Mouse (Mus musculus) effector memory CD4-positive, alpha-beta T cell, adult 5 months (primary cell): ENCODE results near the gene Fbp2. TPM values are rescaled to one million over a fixed set of nuclear protein-coding genes. Genes with fewer than 3 reads are reported as not detected.

Source experiments
- polyA plus RNA-seq: library from polyadenylated mRNA; unstranded; fragments of 100-300 nt; shearing (Covaris generic); gene quantifications from one replicate; pipeline ENCODE4 v1.2.1, GENCODE M21; 2017

Fbp2 gene
- not detected for polyA plus RNA-seq

GRCm38 (mm10) chr13:62857941-62858915, at the start of gene Fbp2:
Fbp2 (minus strand) TSS chr13:62858422.

DNA sequence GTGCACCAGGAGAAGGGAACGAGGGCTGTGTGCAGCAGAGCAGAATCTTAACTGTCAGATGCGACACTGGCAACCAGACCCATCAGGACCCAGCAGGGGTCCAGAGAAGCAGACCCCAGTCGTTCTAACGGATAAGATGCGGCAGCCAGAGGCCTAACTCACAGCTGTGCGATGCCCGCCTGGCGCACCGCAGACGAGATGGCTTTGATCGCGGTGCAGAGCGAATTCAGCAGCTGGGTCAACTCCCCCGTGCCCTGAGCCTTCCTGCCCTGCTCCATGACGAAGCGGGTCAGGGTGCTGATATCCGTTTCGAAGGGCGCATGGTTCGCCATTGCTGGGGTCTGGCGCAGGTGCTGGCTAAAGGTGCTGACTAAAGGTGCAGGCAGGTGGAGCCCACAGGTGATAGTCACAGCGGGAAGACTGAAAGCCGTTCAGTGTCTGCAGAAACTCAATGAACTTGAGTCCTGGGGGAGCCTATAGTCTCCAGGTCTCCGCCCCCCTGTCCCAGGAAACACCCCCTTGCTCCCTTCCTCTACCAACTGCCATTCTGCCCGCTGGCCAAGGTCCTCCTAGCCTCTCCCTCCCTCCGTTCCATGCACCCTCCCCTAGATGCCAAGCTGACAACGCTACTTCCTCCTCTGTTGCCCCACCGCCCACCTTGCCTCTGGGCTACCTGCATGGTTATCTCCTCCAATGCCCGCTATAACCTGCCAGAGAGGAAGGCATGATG, 29.7 kb upstream of the Fbp2 start, which contains the start of gene Fbp1:
Fbp1 (minus strand) TSS at position 571 of the 730 bp plus-strand sequence.

Other genes starting within 250 kb of the Fbp2 start
- 0.75 TPM for gene 6720489N17Rik, start 234.2 kb downstream of the Fbp2 start, polyA plus RNA-seq
- 7.5 TPM for gene Platr25, start 97.7 kb downstream of the Fbp2 start, polyA plus RNA-seq
- 0.79 TPM for gene Gm5141, start 72.6 kb downstream of the Fbp2 start, polyA plus RNA-seq
- gene Fbp1, start 29.9 kb upstream of the Fbp2 start, polyA plus RNA-seq = not detected
- gene 2010111I01Rik, start 106.5 kb upstream of the Fbp2 start, polyA plus RNA-seq = 93.1 TPM